ENCODE assay signal across 25 mouse cellular contexts in genomic region chr5:4788484-4788883, GRCm38 (mm10). TPM values are rescaled to one million over a fixed set of nuclear protein-coding genes. Genes with fewer than 3 reads are reported as not detected.
DNase-seq lines count a peak whose midpoint lies in the region; ATAC-seq and TF ChIP-seq lines count a peak whose summit lies in the region.
"Had no signal": no experiment of that assay in that cellular context is flagged by ENCODE, and none has a peak within 500 bp of the region (broad histone marks: within the 10 kb centered on the region; RNA-seq: fewer than 3 reads in every experiment).

No protein-coding gene starts in this region.

- no peaks in the 10 kb centered on the region for H3K4me1 ChIP-seq in thymus, adult 2 months (replicated peaks; ENCODE audit: control insufficient read depth, insufficient read depth, low read length)
- peaks cover 4% of the 10 kb centered on the region; the same call in 1 of the 2 replicates for H3K4me1 ChIP-seq in midbrain, embryonic 15.5 days
- H3K4me1 ChIP-seq in cerebellum, adult 2 months (ENCODE audit: control insufficient read depth, insufficient read depth, low read length), result no peaks in the 10 kb centered on the region
- H3K4me1 ChIP-seq: embryonic facial prominence, embryonic 15.5 days; forebrain, embryonic 15.5 days had no signal

- H3K9ac ChIP-seq in midbrain, embryonic 15.5 days, result no peak overlapping the region
- H3K9ac ChIP-seq: embryonic facial prominence, embryonic 13.5 days; embryonic facial prominence, embryonic 15.5 days; forebrain, embryonic 13.5 days; forebrain, embryonic 15.5 days; forebrain, postnatal 0 days had no signal

- no peaks in the 10 kb centered on the region for H3K27me3 ChIP-seq in C2C12 (ENCODE audit: control insufficient read depth, insufficient read depth, insufficient read length)
- no peaks in the 10 kb centered on the region for H3K27me3 ChIP-seq in thymus, adult 2 months (ENCODE audit: control insufficient read depth, insufficient read depth, low read length)
- no peaks in the 10 kb centered on the region for H3K27me3 ChIP-seq in midbrain, embryonic 15.5 days (replicated peaks)
- H3K27me3 ChIP-seq in cerebellum, adult 2 months (ENCODE audit: control insufficient read depth, insufficient read depth, low read length), result no peaks in the 10 kb centered on the region
- H3K27me3 ChIP-seq: embryonic facial prominence, embryonic 13.5 days; embryonic facial prominence, embryonic 15.5 days; forebrain, embryonic 13.5 days; forebrain, embryonic 15.5 days had no signal

- H3K79me2 ChIP-seq in C2C12 (ENCODE audit: control insufficient read depth, insufficient read depth), result no peaks in the 10 kb centered on the region

- H3K79me3 ChIP-seq in C2C12 (ENCODE audit: low read depth), result no peaks in the 10 kb centered on the region

- no peak for TF ChIP-seq POLR2A in thymus, adult 2 months (IDR thresholded peaks at IDR 0.05; ENCODE audit: control insufficient read depth, extremely low read depth, insufficient read depth, low read length, poor library complexity)
- TF ChIP-seq POLR2A in cerebellum, adult 2 months (IDR thresholded peaks at IDR 0.05; ENCODE audit: borderline replicate concordance, insufficient read depth, low read length), result no peak

- H3K36me3 ChIP-seq in C2C12 (ENCODE audit: control insufficient read depth, insufficient read depth), result no peaks in the 10 kb centered on the region
- H3K36me3 ChIP-seq in thymus, adult 2 months (ENCODE audit: control insufficient read depth, insufficient read depth, low read length), result no peaks in the 10 kb centered on the region
- no peaks in the 10 kb centered on the region for H3K36me3 ChIP-seq in midbrain, embryonic 15.5 days (replicated peaks)
- H3K36me3 ChIP-seq: embryonic facial prominence, embryonic 13.5 days; embryonic facial prominence, embryonic 15.5 days; forebrain, embryonic 15.5 days had no signal

- no peak overlapping the region for H3ac ChIP-seq in C2C12 (ENCODE audit: control insufficient read depth, insufficient read length, low read depth)

- no peak overlapping the region for H3K27ac ChIP-seq in thymus, adult 2 months (ENCODE audit: control insufficient read depth, insufficient read depth, low read length)
- no peak overlapping the region for H3K27ac ChIP-seq in midbrain, embryonic 15.5 days
- H3K27ac ChIP-seq in cerebellum, adult 2 months (ENCODE audit: insufficient read depth, low read length), result no peak overlapping the region
- H3K27ac ChIP-seq: embryonic facial prominence, embryonic 13.5 days; embryonic facial prominence, embryonic 15.5 days; forebrain, embryonic 13.5 days; forebrain, embryonic 15.5 days had no signal

- H3K4me2 ChIP-seq in midbrain, embryonic 15.5 days, result no peak overlapping the region
- H3K4me2 ChIP-seq: embryonic facial prominence, embryonic 13.5 days; embryonic facial prominence, embryonic 15.5 days; forebrain, embryonic 13.5 days; forebrain, embryonic 15.5 days had no signal

- ATAC-seq in midbrain, embryonic 15.5 days (replicated peaks), result no peak
- ATAC-seq: activated CD4-positive, CD25-positive, alpha-beta regulatory T cell, adult 4 months; forebrain, embryonic 13.5 days; forebrain, embryonic 15.5 days; forebrain, postnatal 0 days had no signal

- no peak overlapping the region for H3K4me3 ChIP-seq in C2C12 (ENCODE audit: insufficient read depth, poor library complexity, severe bottlenecking)
- H3K4me3 ChIP-seq in thymus, adult 2 months (ENCODE audit: control insufficient read depth, insufficient read depth, low read length), result no peak overlapping the region
- no peak overlapping the region for H3K4me3 ChIP-seq in midbrain, embryonic 15.5 days
- H3K4me3 ChIP-seq in cerebellum, adult 2 months (replicated peaks; ENCODE audit: insufficient read depth, low read depth, low read length), result no peak overlapping the region
- H3K4me3 ChIP-seq: embryonic facial prominence, embryonic 13.5 days; embryonic facial prominence, embryonic 15.5 days; erythroblast, embryonic 14.5 days; forebrain, embryonic 13.5 days; forebrain, embryonic 15.5 days had no signal

- DNase-seq in 3134 (ENCODE audit: extremely low read depth, insufficient read length, low spot score), result peak; percentile 39
- DNase-seq in NIH3T3 (ENCODE audit: low read depth), result peak; percentile 73
- DNase-seq in fibroblast of lung, adult 2 months (ENCODE audit: low read depth), result peak; percentile 53
- no peak for DNase-seq in thymus, adult 2 months
- no peak for DNase-seq in thymus, postnatal 25 days
- no peak for DNase-seq in cerebellum, adult 2 months
- DNase-seq: adrenal gland, adult 8-10 months; adrenal gland, postnatal 14 days; adrenal gland, postnatal 36 days; B cell, adult 2 months; cerebellum, adult 11-12 months; cerebellum, adult 8-10 months; cerebellum, adult 9-11 months; cerebellum, postnatal 14 days; cerebellum, postnatal 36 days; embryo, embryonic 11 days; forebrain, postnatal 0 days had no signal

- H3K9me3 ChIP-seq in midbrain, embryonic 15.5 days, result no peaks in the 10 kb centered on the region
- H3K9me3 ChIP-seq: embryonic facial prominence, embryonic 13.5 days; embryonic facial prominence, embryonic 15.5 days; forebrain, embryonic 13.5 days; forebrain, embryonic 15.5 days had no signal

- 95% methylated on average over 3 of the region's 3 CpGs for WGBS in thymus, adult 2 months
- 90% methylated on average over 3 of the region's 3 CpGs for WGBS in midbrain, embryonic 15.5 days
- 95% methylated on average over 3 of the region's 3 CpGs for WGBS in cerebellum, adult 2 months

- TF ChIP-seq CTCF in C2C12 (IDR thresholded peaks at IDR 0.05; ENCODE audit: control insufficient read depth, insufficient read depth, insufficient read length), result no peak
- no peak for TF ChIP-seq CTCF in thymus, adult 2 months (IDR thresholded peaks at IDR 0.05; ENCODE audit: borderline replicate concordance, control insufficient read depth, extremely low read depth, insufficient read depth, low read length, poor library complexity)
- no peak for TF ChIP-seq CTCF in cerebellum, adult 2 months (IDR thresholded peaks at IDR 0.05; ENCODE audit: borderline replicate concordance, insufficient read depth, low read depth, low read length)

TF ChIP-seq in C2C12, 6 proteins besides CTCF, POLR2A, EP300 and RAD21:
- peak; percentile 37 for TF ChIP-seq FOSL1 (IDR thresholded peaks at IDR 0.05; ENCODE audit: insufficient read depth, low read length, poor library complexity, severe bottlenecking)
- TF ChIP-seq MYOD1 (IDR thresholded peaks at IDR 0.05; ENCODE audit: control insufficient read depth, insufficient read length, low read depth), result no peak
- TF ChIP-seq MYOG (IDR thresholded peaks at IDR 0.05; ENCODE audit: control insufficient read depth, extremely low read depth, insufficient read length), result no peak

RNA-seq across cellular contexts. Expression of gene Fzd1, which starts 30.6 kb away (rescaled TPM):
- polyA plus RNA-seq in C2C12 (2012; fragmentation: generic; extraction: Trizol), result 15.6 TPM
- 5.8 and 6.2 TPM in 2 replicates for polyA plus RNA-seq in thymus, adult 2 months (2012; rRNA removed)
- polyA plus RNA-seq in midbrain, embryonic 15.5 days (2015; fragmentation: Nextera tagmentation; extraction: Ambion mirVana), result 33.2 and 38.9 TPM in 2 replicates
- polyA plus RNA-seq in cerebellum, adult 2 months (2012; rRNA removed), result 29.7 and 37.1 TPM in 2 replicates
- polyA plus RNA-seq: activated CD4-positive, CD25-positive, alpha-beta regulatory T cell, adult 4 months had no signal

Comparison
In these comparisons a context has a peak if more than half of its experiments do, and no peak if none do; other contexts are left out.
1. DNase-seq: peak in 3134 (single experiment), NIH3T3 (single experiment) and fibroblast of lung, adult 2 months (single experiment); none in thymus, adult 2 months (single experiment), thymus, postnatal 25 days (single experiment) and cerebellum, adult 2 months (0 of 2).